In the genomic region with DNA sequence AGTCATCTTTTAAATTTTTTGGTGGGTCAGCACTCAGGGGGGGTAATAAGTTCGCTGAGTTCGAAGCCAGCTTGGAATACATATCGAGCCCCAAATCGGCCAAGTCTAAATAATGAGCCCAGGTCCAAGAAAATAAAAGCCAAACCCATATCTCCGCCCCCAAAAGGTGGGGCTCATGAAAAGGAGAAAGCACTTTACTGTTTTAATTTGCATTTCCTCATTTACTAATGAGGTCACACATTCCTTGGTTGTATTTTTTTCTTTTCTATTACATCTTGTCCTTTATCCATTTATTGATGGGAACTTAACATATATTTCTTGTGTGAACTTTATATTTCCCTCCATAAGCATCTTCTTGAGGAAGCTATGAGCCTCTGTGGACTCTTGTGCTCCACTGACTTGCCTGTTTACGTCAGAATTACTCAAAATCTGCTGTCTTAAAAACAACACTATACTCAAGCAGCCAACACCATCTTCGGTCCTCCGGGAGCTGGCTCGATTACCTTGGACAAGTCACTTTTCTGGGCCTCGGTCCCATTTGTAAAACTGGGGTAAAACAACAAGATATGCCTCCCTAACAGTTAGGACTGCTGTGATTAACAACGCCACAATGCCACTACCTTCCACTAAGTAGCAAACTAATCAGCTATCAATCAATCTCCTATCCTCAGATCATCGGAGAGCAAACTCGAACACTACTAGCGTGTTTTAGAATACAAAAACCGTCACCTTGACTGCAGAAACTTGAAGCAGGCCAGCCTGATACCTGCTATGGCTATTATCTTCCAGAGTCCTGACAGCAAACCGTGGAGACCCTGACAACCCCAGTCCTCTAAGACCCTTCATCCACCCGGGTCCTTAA, we compare ENCODE assay signal across 8 mouse cellular contexts. TPM values are rescaled to one million over a fixed set of nuclear protein-coding genes. Genes with fewer than 3 reads are reported as not detected.
DNase-seq lines count a peak whose midpoint lies in the region; ATAC-seq and TF ChIP-seq lines count a peak whose summit lies in the region.

No protein-coding gene starts in this region.

- H3K36me3 ChIP-seq in liver, embryonic 13.5 days, result 0 out of 2 replicates have a peak, but pooled peaks cover 3% of the 10 kb centered on the region
- H3K36me3 ChIP-seq in neural tube, embryonic 13.5 days, result no peaks in the 10 kb centered on the region

- H3K27me3 ChIP-seq in liver, embryonic 13.5 days, result no peaks in the 10 kb centered on the region
- no peaks in the 10 kb centered on the region for H3K27me3 ChIP-seq in neural tube, embryonic 13.5 days

- no peak for TF ChIP-seq POLR2A in lung, adult 2 months (IDR thresholded peaks at IDR 0.05; ENCODE audit: borderline replicate concordance, extremely low read depth, low read depth, low read length)
- TF ChIP-seq POLR2A in bone marrow macrophage, adult 2 months (IDR thresholded peaks at IDR 0.05; ENCODE audit: borderline replicate concordance, low read depth, low read length), result no peak

- H3K4me3 ChIP-seq in lung, adult 2 months (replicated peaks; ENCODE audit: extremely low read depth, low read depth, low read length), result peak overlapping the region; percentile 85
- peak overlapping the region; percentile 91 for H3K4me3 ChIP-seq in bone marrow macrophage, adult 2 months (ENCODE audit: insufficient read depth, low read length)
- H3K4me3 ChIP-seq in liver, embryonic 13.5 days (replicated peaks), result peak overlapping the region; percentile 81
- H3K4me3 ChIP-seq in neural tube, embryonic 13.5 days, result peak overlapping the region; percentile 78

- H3K9ac ChIP-seq in liver, embryonic 13.5 days, result peak overlapping the region; percentile 87
- peak overlapping the region; percentile 92 for H3K9ac ChIP-seq in neural tube, embryonic 13.5 days

- intact Hi-C loops in heart, postnatal 36 days (cut with DNase I), result loop anchor here (2.0 kb wide), 2 partner anchors 33 to 39 kb away; a partner anchor contains a TSS

- ATAC-seq in liver, embryonic 13.5 days (ENCODE audit: low read depth), result 0 out of 2 replicates have a peak, but pooled peaks have one; percentile 2
- no peak for ATAC-seq in neural tube, embryonic 13.5 days (ENCODE audit: low read depth)

- H3K4me2 ChIP-seq in liver, embryonic 13.5 days, result peak overlapping the region; percentile 80
- peak overlapping the region; percentile 87 for H3K4me2 ChIP-seq in neural tube, embryonic 13.5 days

- H3K4me1 ChIP-seq in lung, adult 2 months (ENCODE audit: control insufficient read depth, insufficient read depth, low read length), result peaks cover 24% of the 10 kb centered on the region
- H3K4me1 ChIP-seq in bone marrow macrophage, adult 2 months (ENCODE audit: control insufficient read depth, insufficient read depth, low read length), result peaks cover 15% of the 10 kb centered on the region
- peaks cover 45% of the 10 kb centered on the region for H3K4me1 ChIP-seq in liver, embryonic 13.5 days (replicated peaks)
- H3K4me1 ChIP-seq in neural tube, embryonic 13.5 days (replicated peaks), result peaks cover 50% of the 10 kb centered on the region

- TF ChIP-seq CTCF in lung, adult 2 months (IDR thresholded peaks at IDR 0.05; ENCODE audit: insufficient read depth, low read length), result no peak
- no peak for TF ChIP-seq CTCF in bone marrow macrophage, adult 2 months (IDR thresholded peaks at IDR 0.05; ENCODE audit: low read depth, low read length)

- 12% methylated on average over 17 of the region's 17 CpGs for WGBS in lung, adult 2 months
- WGBS in liver, embryonic 13.5 days (ENCODE audit: insufficient replicate concordance), result 17% methylated on average over 17 of the region's 17 CpGs
- WGBS in neural tube, embryonic 13.5 days, result 26% methylated on average over 17 of the region's 17 CpGs

- no peak for DNase-seq in lung, adult 2 months
- DNase-seq in lung, postnatal 14 days, result no peak
- DNase-seq in heart, postnatal 36 days, result peak; percentile 13 to 14
- no peak for DNase-seq in liver, embryonic 13.5 days
- no peak for DNase-seq in urinary bladder, adult 18-20 months (ENCODE audit: low spot score in 2 of 2)
- no peak for DNase-seq in cerebellum, postnatal 4 days (ENCODE audit: low spot score in 2 of 2)

- no peaks in the 10 kb centered on the region for H3K9me3 ChIP-seq in liver, embryonic 13.5 days (replicated peaks)
- no peaks in the 10 kb centered on the region for H3K9me3 ChIP-seq in neural tube, embryonic 13.5 days

- H3K27ac ChIP-seq in bone marrow macrophage, adult 2 months (ENCODE audit: insufficient read depth, low read depth, low read length), result peak overlapping the region; percentile 87
- peak overlapping the region; percentile 87 for H3K27ac ChIP-seq in liver, embryonic 13.5 days
- H3K27ac ChIP-seq in neural tube, embryonic 13.5 days (replicated peaks), result peak overlapping the region; percentile 96

RNA-seq across cellular contexts. Expression of a gene that starts 1.2 kb away (rescaled TPM):
- 27.4 and 28.7 TPM in 2 replicates for polyA plus RNA-seq in lung, adult 2 months (2012; rRNA removed)
- polyA plus RNA-seq in bone marrow macrophage, adult 2 months (2012; ENCODE audit: insufficient read depth, insufficient read length, missing spikeins), result 101 and 104 TPM in 2 replicates
- 100 to 1,000 TPM; 135 to 137 TPM for total RNA-seq in heart, postnatal 36 days (2021)
- polyA plus RNA-seq in liver, embryonic 13.5 days (2015; fragmentation: Nextera tagmentation; extraction: Ambion mirVana), result 24.0 and 25.3 TPM in 2 replicates
- 97.1 and 102 TPM in 2 replicates for polyA plus RNA-seq in neural tube, embryonic 13.5 days (2015; fragmentation: Nextera tagmentation; extraction: Ambion mirVana)

RNA-seq across cellular contexts. Expression of a gene that starts 27.6 kb away (rescaled TPM):
- polyA plus RNA-seq in lung, adult 2 months (2012; rRNA removed), result not detected in 2 replicates
- polyA plus RNA-seq in bone marrow macrophage, adult 2 months (2012; ENCODE audit: insufficient read depth, insufficient read length, missing spikeins), result not detected in 2 replicates
- total RNA-seq in heart, postnatal 36 days (2021), result not detected
- polyA plus RNA-seq in liver, embryonic 13.5 days (2015; fragmentation: Nextera tagmentation; extraction: Ambion mirVana), result not detected in 2 replicates
- not detected in 2 replicates for polyA plus RNA-seq in neural tube, embryonic 13.5 days (2015; fragmentation: Nextera tagmentation; extraction: Ambion mirVana)

RNA-seq across cellular contexts. Expression of a gene that starts 30.8 kb away (rescaled TPM):
- 74.5 and 82.3 TPM in 2 replicates for polyA plus RNA-seq in lung, adult 2 months (2012; rRNA removed)
- 241 and 248 TPM in 2 replicates for polyA plus RNA-seq in bone marrow macrophage, adult 2 months (2012; ENCODE audit: insufficient read depth, insufficient read length, missing spikeins)
- total RNA-seq in heart, postnatal 36 days (2021), result 10 to 100 TPM in 1 of 2 experiments, 1 to 10 TPM in 1; 9.1 to 14.4 TPM
- polyA plus RNA-seq in liver, embryonic 13.5 days (2015; fragmentation: Nextera tagmentation; extraction: Ambion mirVana), result 6.9 and 7.5 TPM in 2 replicates
- polyA plus RNA-seq in neural tube, embryonic 13.5 days (2015; fragmentation: Nextera tagmentation; extraction: Ambion mirVana), result 13.4 TPM in 2 replicates

RNA-seq across cellular contexts. Expression of a gene that starts 38.8 kb away (rescaled TPM):
- polyA plus RNA-seq in lung, adult 2 months (2012; rRNA removed), result 12.4 and 17.5 TPM in 2 replicates
- polyA plus RNA-seq in bone marrow macrophage, adult 2 months (2012; ENCODE audit: insufficient read depth, insufficient read length, missing spikeins), result 16.4 and 19.4 TPM in 2 replicates
- 10 to 100 TPM; 25.9 to 26.2 TPM for total RNA-seq in heart, postnatal 36 days (2021)
- polyA plus RNA-seq in liver, embryonic 13.5 days (2015; fragmentation: Nextera tagmentation; extraction: Ambion mirVana), result 30.0 and 30.2 TPM in 2 replicates
- 47.7 and 54.4 TPM in 2 replicates for polyA plus RNA-seq in neural tube, embryonic 13.5 days (2015; fragmentation: Nextera tagmentation; extraction: Ambion mirVana)

Comparison
In these comparisons a context has a peak if more than half of its experiments do, and no peak if none do; other contexts are left out.
1. DNase-seq: peak in heart, postnatal 36 days (2 of 2); none in lung, adult 2 months (single experiment), lung, postnatal 14 days (single experiment), liver, embryonic 13.5 days (single experiment), urinary bladder, adult 18-20 months (0 of 2) and cerebellum, postnatal 4 days (0 of 2).
2. Peak in every context shown above with its lines, with median percentiles within 50 percentile points of each other: H3K4me3 ChIP-seq and H3K27ac ChIP-seq.